Mouse (Mus musculus) layer of hippocampus, adult 2 months (tissue): ENCODE results near the gene Mdk. TPM values are rescaled to one million over a fixed set of nuclear protein-coding genes. Genes with fewer than 3 reads are reported as not detected.

Experiments used
- DNase-seq, 2 experiments: peaks; one replicate each; pipeline ENCODE4 v3.0.0; 2022; ENCODE audit warnings: low spot score in 2 of 2
- H3K27ac ChIP-seq: fragments of 200-600 bp; 2 replicates; pipeline ENCODE4 v1.8.1; 2022
- H3K4me3 ChIP-seq: fragments of 200-600 bp; 2 replicates; pipeline ENCODE4 v1.8.1; 2022; ENCODE audit warnings: mild to moderate bottlenecking
- CTCF ChIP-seq: fragments of 200-600 bp; conservative IDR thresholded peaks from 2 replicates; pipeline ENCODE4 v1.8.1; 2022; ENCODE audit warnings: antibody characterized with exemption, mild to moderate bottlenecking, moderate library complexity
- long read RNA-seq, 2 experiments: library from polyadenylated mRNA; stranded (forward); transcript quantifications; one replicate each; pipeline ENCODE4 v2.0.0; 2021; ENCODE audit warnings: borderline mapping rate in 2 of 2
- total RNA-seq, 2 experiments: library from RNA; stranded (reverse); gene quantifications; 2 replicates each; pipeline ENCODE4 v1.2.3; 2021

Mdk gene
- total RNA-seq, result 10 to 100 TPM; 25.3 to 31.9 TPM
- long read RNA-seq, experiment 1, transcript Mdk-202 (5 exons, 773 nt), result major isoform, 5 of 27 reads
- long read RNA-seq, experiment 1, partial matches to known transcripts, result 2 of 27 reads
- long read RNA-seq, experiment 1, other reads (novel, unspliced or antisense), result 19 of 27 reads
- long read RNA-seq, experiment 2, transcript Mdk-202 (5 exons, 773 nt), result major isoform, 9 of 12 reads
- long read RNA-seq, experiment 2, partial matches to known transcripts, result 3 of 12 reads
- long read RNA-seq, experiment 2, other reads (novel, unspliced or antisense), result 0 of 12 reads

GRCm38 (mm10) chr2:91932160-91932711 is at the start of gene Mdk:
Mdk (minus strand) TSS chr2:91932297.
- Histone ChIP-seq H3K27ac (peak within 1 kb of the TSS; percentile 80; the same call in 1 of the 2 replicates), H3K4me3 (peak within 1 kb of the TSS; percentile 48)
- no peak for TF ChIP-seq CTCF
- DNase-seq, result no peak

- no peak for TF ChIP-seq CTCF
- no peak for DNase-seq
- Histone ChIP-seq H3K4me3 (no peak overlapping the region), H3K27ac (no peak overlapping the region)
Measured at GRCm38 (mm10) chr2:91980830-91981229, 48.7 kb upstream of the Mdk start.

GRCm38 (mm10) chr2:91980245-91980644 is 48.1 kb upstream of the Mdk start:
- Histone ChIP-seq H3K4me3 (no peak overlapping the region), H3K27ac (no peak overlapping the region)
- no peak for DNase-seq
- no peak for TF ChIP-seq CTCF

- Histone ChIP-seq H3K4me3 (no peak overlapping the region), H3K27ac (no peak overlapping the region)
- TF ChIP-seq CTCF, result no peak
- no peak for DNase-seq
Measured at GRCm38 (mm10) chr2:91978547-91978946, 46.5 kb upstream of the Mdk start.

- Histone ChIP-seq H3K27ac (no peak overlapping the region), H3K4me3 (no peak overlapping the region)
- TF ChIP-seq CTCF, result no peak
- DNase-seq, result no peak
Measured at GRCm38 (mm10) chr2:91977960-91978359, 45.9 kb upstream of the Mdk start.

- no peak for TF ChIP-seq CTCF
- peak within 1 kb of the TSS; percentile 54 for H3K4me3 ChIP-seq
- no peak for DNase-seq
- peak within 1 kb of the TSS; percentile 88 for H3K27ac ChIP-seq
Measured at GRCm38 (mm10) chr2:91975581-91976541, 43.8 kb upstream of the Mdk start, which contains the start of gene Dgkz. Dgkz (minus strand) TSS chr2:91975864.

- TF ChIP-seq CTCF, result no peak
- H3K4me3 ChIP-seq, result peak overlapping the region; percentile 8; the same call in 1 of the 2 replicates
- no peak for DNase-seq
- H3K27ac ChIP-seq, result peak overlapping the region; percentile 88
Measured at GRCm38 (mm10) chr2:91973416-91974135, 41.5 kb upstream of the Mdk start.

- Histone ChIP-seq H3K4me3 (peak overlapping the region; percentile 33; the same call in 1 of the 2 replicates), H3K27ac (peak overlapping the region; percentile 88)
- DNase-seq, result no peak
- no peak for TF ChIP-seq CTCF
Measured at GRCm38 (mm10) chr2:91972121-91972566, 40.0 kb upstream of the Mdk start.

GRCm38 (mm10) chr2:91971231-91972097 is 39.4 kb upstream of the Mdk start:
- peak; percentile 67 to 77 for DNase-seq
- Histone ChIP-seq H3K4me3 (peak overlapping the region; percentile 33; the same call in 1 of the 2 replicates), H3K27ac (peak overlapping the region; percentile 88)
- TF ChIP-seq CTCF, result no peak

GRCm38 (mm10) chr2:91967962-91968361 is 35.9 kb upstream of the Mdk start:
- Histone ChIP-seq H3K27ac (peak overlapping the region; percentile 62), H3K4me3 (no peak overlapping the region)
- DNase-seq, result no peak
- no peak for TF ChIP-seq CTCF

GRCm38 (mm10) chr2:91966367-91966766 is 34.3 kb upstream of the Mdk start:
- no peak overlapping the region for H3K4me3 ChIP-seq
- no peak for DNase-seq
- no peak for TF ChIP-seq CTCF
- no peak overlapping the region for H3K27ac ChIP-seq

- Histone ChIP-seq H3K4me3 (peak overlapping the region; percentile 30; the same call in 1 of the 2 replicates), H3K27ac (peak overlapping the region; percentile 57; the same call in 1 of the 2 replicates)
- no peak for DNase-seq
- no peak for TF ChIP-seq CTCF
Measured at GRCm38 (mm10) chr2:91965417-91965816, 33.3 kb upstream of the Mdk start.
